Mouse (Mus musculus) CH12.LX (cell line): Measurements from ENCODE around the gene Emx2. TPM values are rescaled to one million over a fixed set of nuclear protein-coding genes. Genes with fewer than 3 reads are reported as not detected.

Experiments
- DNase-seq: peaks from one replicate; pipeline ENCODE4 v3.0.0-alpha.2; 2013; ENCODE audit errors: extremely low read depth
- H3K27ac ChIP-seq: 2 replicates; pipeline ENCODE4 v1.5.1; 2012; ENCODE audit warnings: low read depth, mild to moderate bottlenecking, control low read depth, moderate library complexity; ENCODE audit not compliant: insufficient read depth
- H3K27me3 ChIP-seq: replicated peaks from 2 replicates; pipeline ENCODE3; 2012; ENCODE audit warnings: inconsistent platforms
- H3K36me3 ChIP-seq, 2 experiments: replicated peaks in 1 of 2; 2 replicates each; pipeline versions ENCODE3 to v1.6.1; 2012; ENCODE audit warnings: inconsistent platforms in 1 of 2, low read length in 1 of 2, mild to moderate bottlenecking in 1 of 2, mixed read lengths in 1 of 2, moderate library complexity in 1 of 2; ENCODE audit not compliant: control insufficient read depth in 1 of 2, insufficient read depth in 1 of 2
- H3K4me1 ChIP-seq, 2 experiments: 2 replicates each; pipeline ENCODE4 v1.6.1; 2012; ENCODE audit warnings: inconsistent platforms in 1 of 2, moderate library complexity in 1 of 2; ENCODE audit not compliant: insufficient read depth in 2 of 2, control insufficient read depth in 1 of 2
- H3K4me2 ChIP-seq: 2 replicates; pipeline ENCODE4 v1.6.1; 2012; ENCODE audit warnings: low read depth, mild to moderate bottlenecking, control low read depth; ENCODE audit not compliant: poor library complexity, insufficient read depth, severe bottlenecking
- H3K4me3 ChIP-seq, 3 experiments: fragments of 150-350 bp in 1 of 3; sonication (generic) in 1 of 3; replicated peaks in 1 of 3; 2 replicates each; pipeline versions ENCODE3 to v1.5.1; 2011 to 2012; ENCODE audit warnings: low read depth in 2 of 3, low read length in 2 of 3, mild to moderate bottlenecking in 2 of 3, moderate library complexity in 2 of 3, control low read depth in 1 of 3, improper control_type of control experiment in 1 of 3, inconsistent platforms in 1 of 3, mixed read lengths in 1 of 3; ENCODE audit not compliant: poor library complexity in 1 of 3
- H3K79me2 ChIP-seq: replicated peaks from 2 replicates; pipeline ENCODE4 v1.6.1; 2012; ENCODE audit warnings: mild to moderate bottlenecking, moderate library complexity; ENCODE audit not compliant: control insufficient read depth, poor library complexity, insufficient read depth, severe bottlenecking; ENCODE audit errors: extremely low read depth
- H3K9ac ChIP-seq: 2 replicates; pipeline ENCODE4 v1.6.1; 2012; ENCODE audit warnings: low read depth, mild to moderate bottlenecking, control low read depth, moderate library complexity; ENCODE audit not compliant: insufficient read depth
- H3K9me3 ChIP-seq: replicated peaks from 2 replicates; pipeline ENCODE3; 2012; ENCODE audit warnings: low read length, inconsistent platforms, mixed read lengths
- BHLHE40 ChIP-seq: IDR thresholded peaks from 2 replicates; pipeline ENCODE4 v1.6.1; 2011; ENCODE audit warnings: mild to moderate bottlenecking, low read depth, low read length, improper control_type of control experiment
- CTCF ChIP-seq, 2 experiments: IDR thresholded peaks in 1 of 2; conservative IDR thresholded peaks in 1 of 2; 2 replicates each; pipeline ENCODE4 v1.5.1; 2011 to 2012; ENCODE audit warnings: low read depth in 2 of 2, low read length in 2 of 2, improper control_type of control experiment in 1 of 2, inconsistent platforms in 1 of 2, mild to moderate bottlenecking in 1 of 2, moderate library complexity in 1 of 2
- E2F4 ChIP-seq: IDR thresholded peaks from 2 replicates; pipeline ENCODE4 v1.6.1; 2011; ENCODE audit warnings: low read depth, low read length, improper control_type of control experiment; ENCODE audit not compliant: insufficient replicate concordance
- ELF1 ChIP-seq: IDR thresholded peaks from 2 replicates; pipeline ENCODE4 v1.6.1; 2014; ENCODE audit warnings: low read depth, mild to moderate bottlenecking, inconsistent platforms, low read length, improper control_type of control experiment
- EP300 ChIP-seq: IDR thresholded peaks from 2 replicates; pipeline ENCODE4 v1.6.1; 2011; ENCODE audit warnings: low read length, improper control_type of control experiment
- ETS1 ChIP-seq: conservative IDR thresholded peaks from 2 replicates; pipeline ENCODE4 v1.6.1; 2012; ENCODE audit warnings: low read depth, mild to moderate bottlenecking, inconsistent platforms, low read length, improper control_type of control experiment, moderate library complexity
- HCFC1 ChIP-seq: IDR thresholded peaks from 2 replicates; pipeline ENCODE4 v1.6.1; 2012; ENCODE audit warnings: low read depth, mild to moderate bottlenecking, inconsistent platforms, low read length, improper control_type of control experiment
- IRF4 ChIP-seq: IDR thresholded peaks from 2 replicates; pipeline ENCODE4 v1.6.1; 2014; ENCODE audit warnings: low read depth, mild to moderate bottlenecking, inconsistent platforms, low read length, improper control_type of control experiment
- MAFK ChIP-seq: IDR thresholded peaks from 2 replicates; pipeline ENCODE4 v1.6.1; 2011; ENCODE audit warnings: low read length, improper control_type of control experiment; ENCODE audit not compliant: insufficient replicate concordance
- MAX ChIP-seq: IDR thresholded peaks from 2 replicates; pipeline ENCODE4 v1.6.1; 2011; ENCODE audit warnings: low read length, improper control_type of control experiment
- MAZ ChIP-seq: IDR thresholded peaks from 2 replicates; pipeline ENCODE4 v1.6.1; 2012; ENCODE audit warnings: low read depth, mild to moderate bottlenecking, inconsistent platforms, low read length, improper control_type of control experiment, moderate library complexity
- MEF2A ChIP-seq: IDR thresholded peaks from 2 replicates; pipeline ENCODE4 v1.6.1; 2014; ENCODE audit warnings: low read depth, mild to moderate bottlenecking, inconsistent platforms, low read length, improper control_type of control experiment, borderline replicate concordance
- MXI1 ChIP-seq: IDR thresholded peaks from 2 replicates; pipeline ENCODE4 v1.6.1; 2011; ENCODE audit warnings: mild to moderate bottlenecking, low read depth, low read length, improper control_type of control experiment
- MYC ChIP-seq: IDR thresholded peaks from 2 replicates; pipeline ENCODE4 v1.6.1; 2011; ENCODE audit warnings: low read depth, mild to moderate bottlenecking, improper control_type of control experiment, low read length
- NELFE ChIP-seq: IDR thresholded peaks from 2 replicates; pipeline ENCODE4 v1.6.1; 2011; ENCODE audit warnings: low read depth, low read length, improper control_type of control experiment
- PAX5 ChIP-seq: IDR thresholded peaks from 2 replicates; pipeline ENCODE4 v1.6.1; 2012; ENCODE audit warnings: low read length, inconsistent platforms, mixed read lengths
- POLR2A ChIP-seq: IDR thresholded peaks from 2 replicates; pipeline ENCODE4 v1.6.1; 2011; ENCODE audit warnings: low read depth, mild to moderate bottlenecking, improper control_type of control experiment, low read length
- RAD21 ChIP-seq: IDR thresholded peaks from 2 replicates; pipeline ENCODE4 v1.6.1; 2011; ENCODE audit warnings: low read depth, mild to moderate bottlenecking, low read length, improper control_type of control experiment, moderate library complexity
- RCOR1 ChIP-seq: conservative IDR thresholded peaks from 2 replicates; pipeline ENCODE4 v1.6.1; 2012; ENCODE audit warnings: low read depth, mild to moderate bottlenecking, inconsistent platforms, low read length, improper control_type of control experiment
- SMC3 ChIP-seq: IDR thresholded peaks from 2 replicates; pipeline ENCODE4 v1.6.1; 2011; ENCODE audit warnings: low read depth, low read length, improper control_type of control experiment
- TCF12 ChIP-seq: IDR thresholded peaks from 2 replicates; pipeline ENCODE4 v1.6.1; 2014; ENCODE audit warnings: low read depth, mild to moderate bottlenecking, inconsistent platforms, low read length, improper control_type of control experiment
- USF1 ChIP-seq: IDR thresholded peaks from 2 replicates; pipeline ENCODE4 v1.6.1; 2014; ENCODE audit warnings: low read depth, mild to moderate bottlenecking, inconsistent platforms, low read length, improper control_type of control experiment
- USF2 ChIP-seq: conservative IDR thresholded peaks from 2 replicates; pipeline ENCODE4 v1.6.1; 2011; ENCODE audit warnings: low read depth, low read length, improper control_type of control experiment
- ZC3H11A ChIP-seq: IDR thresholded peaks from 2 replicates; pipeline ENCODE4 v1.6.1; 2012; ENCODE audit warnings: low read depth, mild to moderate bottlenecking, inconsistent platforms, low read length, improper control_type of control experiment
- ZKSCAN1 ChIP-seq: IDR thresholded peaks from 2 replicates; pipeline ENCODE4 v1.6.1; 2012; ENCODE audit warnings: low read depth, inconsistent platforms, low read length, improper control_type of control experiment, borderline replicate concordance
- ZMIZ1 ChIP-seq: IDR thresholded peaks from 2 replicates; pipeline ENCODE4 v1.6.1; 2012; ENCODE audit warnings: low read depth, mild to moderate bottlenecking, inconsistent platforms, low read length, improper control_type of control experiment
- ZNF384 ChIP-seq: IDR thresholded peaks from 2 replicates; pipeline ENCODE4 v1.6.1; 2012; ENCODE audit warnings: low read depth, low read length, improper control_type of control experiment, inconsistent platforms
- dilution Hi-C: fragments of 300-500 bp; cut with MboI; formaldehyde crosslinking; loops from 2 replicates; pipeline ENCODE4 v1.14.3; 2020; ENCODE audit warnings: low sequenced_read_pairs; ENCODE audit not compliant: extremely low pct_unique_long_range_greater_than_20kb, extremely low pct_ligation_motif_present
- in situ Hi-C: fragments of 300-500 bp; cut with MboI; formaldehyde crosslinking; loops from 3 replicates; pipeline ENCODE4 v1.14.3; 2019; ENCODE audit warnings: low sequenced_read_pairs, low pct_ligation_motif_present, low pct_unique_long_range_greater_than_20kb, mixed read lengths
- polyA plus RNA-seq: library from polyadenylated mRNA; unstranded; fragments of >175 nt; gene quantifications from 2 replicates; pipeline ENCODE4 v1.2.1, GENCODE M21; 2012; ENCODE audit warnings: low read depth; ENCODE audit not compliant: insufficient read length
- total RNA-seq, 2 experiments: library from RNA; depleted of rRNA; stranded (reverse); fragments of 300-350 nt in 1 of 2; fragments of >200 nt in 1 of 2; gene quantifications; 2 replicates each; pipeline ENCODE4 v1.2.3; 2012 to 2014

Emx2 gene
- total and polyA plus RNA-seq, 3 experiments, result not detected

- Histone ChIP-seq H3K4me2 (no peak overlapping the region), H3K4me3 (no peak overlapping the region), H3K36me3 (no peaks in the 10 kb centered on the region), H3K27me3 (no peaks in the 10 kb centered on the region), H3K9ac (no peak overlapping the region), H3K9me3 (no peaks in the 10 kb centered on the region), H3K27ac (no peak overlapping the region), H3K4me1 (0 out of 4 replicates have a peak, but pooled peaks cover 0 to 2% of the 10 kb centered on the region in 2 experiments), H3K79me2 (no peaks in the 10 kb centered on the region)
- dilution Hi-C loops, result no loop called here
- no peak for DNase-seq
- TF ChIP-seq CTCF (conservative IDR thresholded peaks at IDR 0.05 in 1 of 2, IDR thresholded peaks at IDR 0.05 in 1 of 2; ENCODE audit: low read depth in 2 of 2, low read length in 2 of 2) (no peak), ZMIZ1 (no peak), BHLHE40 (no peak), ZNF384 (no peak), MYC (no peak), HCFC1 (no peak), NELFE (no peak), MAFK (no peak), SMC3 (no peak), ELF1 (no peak), IRF4 (no peak), MXI1 (no peak), E2F4 (no peak), RAD21 (no peak), EP300 (no peak), RCOR1 (no peak), MAZ (no peak), ZC3H11A (no peak), POLR2A (no peak)
- in situ Hi-C loops, result no loop called here
Measured at GRCm38 (mm10) chr19:59468065-59468810, 10.1 kb downstream of the Emx2 start.

DNA sequence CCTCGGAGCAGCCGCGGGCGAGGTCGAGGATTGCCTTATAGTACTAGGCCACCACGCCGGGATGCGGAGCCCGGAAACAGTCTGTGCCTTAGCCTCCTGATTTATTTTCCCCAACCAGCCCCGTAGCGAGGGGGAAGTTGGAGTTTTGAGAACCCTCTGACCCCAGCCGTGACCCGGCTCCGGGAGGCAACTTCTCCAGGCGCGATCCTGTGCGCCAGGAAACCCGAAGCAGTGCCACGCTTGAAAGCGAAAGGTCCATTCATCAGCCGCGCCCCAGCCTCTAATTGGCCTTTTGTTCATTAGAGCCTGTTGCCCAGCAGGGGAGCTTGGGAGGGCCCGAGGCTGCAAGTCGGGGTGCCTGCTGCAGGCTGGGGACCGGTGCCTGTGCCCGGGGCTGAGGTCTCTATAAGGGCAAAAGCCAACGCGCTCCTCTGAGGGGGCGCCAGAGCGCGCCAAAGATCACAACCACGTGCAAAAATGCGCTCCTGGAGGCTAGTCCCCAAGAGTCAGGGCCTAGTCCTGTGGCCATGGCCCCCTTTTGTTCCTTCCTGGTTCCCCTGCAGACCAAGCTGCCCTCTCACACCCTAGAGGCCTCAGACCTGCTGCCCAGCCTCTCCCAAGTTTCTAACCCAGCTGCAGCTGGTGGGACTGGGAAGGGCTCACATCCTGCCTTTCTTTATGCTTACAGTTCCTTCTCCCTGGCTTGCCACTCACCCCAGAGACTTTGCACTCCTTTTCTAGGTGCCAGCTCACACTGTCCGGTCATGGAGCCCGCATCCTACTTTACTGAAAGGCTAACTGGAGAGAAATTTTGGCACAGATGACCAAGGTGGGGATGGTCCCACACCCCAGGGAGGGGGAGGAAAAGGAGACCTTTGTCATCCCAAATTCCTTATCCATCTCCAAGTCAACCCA lies 11.1 kb downstream of the Emx2 start:
- Histone ChIP-seq H3K4me2 (no peak overlapping the region), H3K79me2 (no peaks in the 10 kb centered on the region), H3K27me3 (no peaks in the 10 kb centered on the region), H3K27ac (no peak overlapping the region), H3K36me3 (no peaks in the 10 kb centered on the region), H3K9me3 (no peaks in the 10 kb centered on the region), H3K4me1 (peaks cover 0 to 8% of the 10 kb centered on the region in 2 experiments; a peak in 2 of 4 replicates), H3K9ac (no peak overlapping the region), H3K4me3 (no peak overlapping the region)
- no peak for TF ChIP-seq USF2
- TF ChIP-seq RCOR1, result no peak
- no peak for TF ChIP-seq ZNF384
- TF ChIP-seq ZC3H11A, result no peak
- TF ChIP-seq ZKSCAN1, result no peak
- TF ChIP-seq PAX5, result no peak
- TF ChIP-seq MAX, result no peak
- TF ChIP-seq USF1, result no peak
- TF ChIP-seq HCFC1, result no peak
- TF ChIP-seq ETS1, result no peak
- TF ChIP-seq IRF4, result no peak
- no peak for TF ChIP-seq SMC3
- no peak for TF ChIP-seq TCF12
- TF ChIP-seq MEF2A, result no peak
- TF ChIP-seq ZMIZ1, result no peak
- TF ChIP-seq EP300, result no peak
- in situ Hi-C loops, result no loop called here
- no peak for DNase-seq
- dilution Hi-C loops, result no loop called here
